Mouse (Mus musculus): ENCODE measurements around the gene Tada2a. TPM values are rescaled to one million over a fixed set of nuclear protein-coding genes. Genes with fewer than 3 reads are reported as not detected.

The Tada2a gene
- polyA plus RNA-seq, 1 experiment from 2014 or later: 30.6 TPM

GRCm38 (mm10) chr11:84156535-84157262, 27.3 kb upstream of the Tada2a start:
- no peak overlapping the region for H3K4me2 ChIP-seq
- H3K4me3 ChIP-seq (ENCODE audit: low read depth, low read length): no peak overlapping the region
- no peak overlapping the region for H3K9ac ChIP-seq (ENCODE audit: low read depth, low read length)
- no peaks in the 10 kb centered on the region; the same call in 1 of the 2 replicates for H3K27me3 ChIP-seq (replicated peaks; ENCODE audit: control insufficient read depth, insufficient read depth, low read length)
- no peak overlapping the region for H3K27ac ChIP-seq (ENCODE audit: low read depth, low read length)
- no peaks in the 10 kb centered on the region for H3K9me3 ChIP-seq (ENCODE audit: control insufficient read depth, low read length)
- DNase-seq (ENCODE audit: low spot score) (no peak), ATAC-seq (replicated peaks; ENCODE audit: low FRiP score) (no peak)
- H3K36me3 ChIP-seq (ENCODE audit: control insufficient read depth, insufficient read depth, low read length): no peaks in the 10 kb centered on the region
- H3K4me1 ChIP-seq (replicated peaks; ENCODE audit: control insufficient read depth, insufficient read depth, low read length): no peaks in the 10 kb centered on the region
- 86% methylated on average over 4 of the region's 4 CpGs for WGBS

- no peak overlapping the region for H3K4me3 ChIP-seq (ENCODE audit: low read depth, low read length)
- ATAC-seq (replicated peaks; ENCODE audit: low FRiP score) (no peak), DNase-seq (ENCODE audit: low spot score) (no peak)
- no peak overlapping the region for H3K4me2 ChIP-seq
- H3K27ac ChIP-seq (ENCODE audit: low read depth, low read length): no peak overlapping the region
- no peaks in the 10 kb centered on the region for H3K9me3 ChIP-seq (ENCODE audit: control insufficient read depth, low read length)
- WGBS: 60% methylated on average over 2 of the region's 2 CpGs
- H3K36me3 ChIP-seq (ENCODE audit: control insufficient read depth, insufficient read depth, low read length): no peaks in the 10 kb centered on the region
- no peak overlapping the region for H3K9ac ChIP-seq (ENCODE audit: low read depth, low read length)
- no peaks in the 10 kb centered on the region; the same call in 1 of the 2 replicates for H3K27me3 ChIP-seq (replicated peaks; ENCODE audit: control insufficient read depth, insufficient read depth, low read length)
- no peaks in the 10 kb centered on the region for H3K4me1 ChIP-seq (replicated peaks; ENCODE audit: control insufficient read depth, insufficient read depth, low read length)
Observed at GRCm38 (mm10) chr11:84150884-84151283, 21.5 kb upstream of the Tada2a start.

- Histone ChIP-seq H3K36me3 (ENCODE audit: control insufficient read depth, insufficient read depth, low read length) (no peaks in the 10 kb centered on the region), H3K9me3 (ENCODE audit: control insufficient read depth, low read length) (no peaks in the 10 kb centered on the region), H3K27me3 (replicated peaks; ENCODE audit: control insufficient read depth, insufficient read depth, low read length) (no peaks in the 10 kb centered on the region), H3K4me3 (ENCODE audit: low read depth, low read length) (no peak overlapping the region), H3K27ac (ENCODE audit: low read depth, low read length) (no peak overlapping the region), H3K9ac (ENCODE audit: low read depth, low read length) (no peak overlapping the region), H3K4me1 (replicated peaks; ENCODE audit: control insufficient read depth, insufficient read depth, low read length) (no peaks in the 10 kb centered on the region), H3K4me2 (no peak overlapping the region)
- no peak for DNase-seq (ENCODE audit: low spot score)
- ATAC-seq (replicated peaks; ENCODE audit: low FRiP score): no peak
- WGBS: 61% methylated on average over 3 of the region's 3 CpGs
Observed at GRCm38 (mm10) chr11:84146081-84146480, 16.7 kb upstream of the Tada2a start.

GRCm38 (mm10) chr11:84145201-84145798, 15.9 kb upstream of the Tada2a start:
- Histone ChIP-seq H3K4me2 (no peak overlapping the region), H3K4me1 (replicated peaks; ENCODE audit: control insufficient read depth, insufficient read depth, low read length) (no peaks in the 10 kb centered on the region), H3K27ac (ENCODE audit: low read depth, low read length) (no peak overlapping the region), H3K4me3 (ENCODE audit: low read depth, low read length) (no peak overlapping the region), H3K27me3 (replicated peaks; ENCODE audit: control insufficient read depth, insufficient read depth, low read length) (no peaks in the 10 kb centered on the region), H3K9me3 (ENCODE audit: control insufficient read depth, low read length) (no peaks in the 10 kb centered on the region), H3K9ac (ENCODE audit: low read depth, low read length) (no peak overlapping the region), H3K36me3 (ENCODE audit: control insufficient read depth, insufficient read depth, low read length) (no peaks in the 10 kb centered on the region)
- no peak for DNase-seq (ENCODE audit: low spot score)
- ATAC-seq (replicated peaks; ENCODE audit: low FRiP score): no peak
- WGBS: 70% methylated on average over 10 of the region's 10 CpGs

GRCm38 (mm10) chr11:84141752-84142151, 12.4 kb upstream of the Tada2a start:
- Histone ChIP-seq H3K9ac (ENCODE audit: low read depth, low read length) (no peak overlapping the region), H3K27me3 (replicated peaks; ENCODE audit: control insufficient read depth, insufficient read depth, low read length) (no peaks in the 10 kb centered on the region), H3K4me2 (no peak overlapping the region), H3K4me3 (ENCODE audit: low read depth, low read length) (no peak overlapping the region), H3K36me3 (ENCODE audit: control insufficient read depth, insufficient read depth, low read length) (no peaks in the 10 kb centered on the region), H3K9me3 (ENCODE audit: control insufficient read depth, low read length) (no peaks in the 10 kb centered on the region), H3K27ac (ENCODE audit: low read depth, low read length) (no peak overlapping the region), H3K4me1 (replicated peaks; ENCODE audit: control insufficient read depth, insufficient read depth, low read length) (0 out of 2 replicates have a peak, but pooled peaks cover 3% of the 10 kb centered on the region)
- ATAC-seq (replicated peaks; ENCODE audit: low FRiP score) (no peak), DNase-seq (ENCODE audit: low spot score) (no peak)
- WGBS: 29% methylated on average over 2 of the region's 2 CpGs

GRCm38 (mm10) chr11:84136453-84136852, 7.1 kb upstream of the Tada2a start:
- Histone ChIP-seq H3K27ac (ENCODE audit: low read depth, low read length) (no peak overlapping the region), H3K4me2 (no peak overlapping the region), H3K4me3 (ENCODE audit: low read depth, low read length) (no peak overlapping the region), H3K9ac (ENCODE audit: low read depth, low read length) (no peak overlapping the region), H3K27me3 (replicated peaks; ENCODE audit: control insufficient read depth, insufficient read depth, low read length) (no peaks in the 10 kb centered on the region), H3K4me1 (replicated peaks; ENCODE audit: control insufficient read depth, insufficient read depth, low read length) (0 out of 2 replicates have a peak, but pooled peaks cover 3% of the 10 kb centered on the region), H3K36me3 (ENCODE audit: control insufficient read depth, insufficient read depth, low read length) (no peaks in the 10 kb centered on the region; the same call in 1 of the 2 replicates), H3K9me3 (ENCODE audit: control insufficient read depth, low read length) (no peaks in the 10 kb centered on the region)
- DNase-seq (ENCODE audit: low spot score) (no peak), ATAC-seq (replicated peaks; ENCODE audit: low FRiP score) (no peak)
- 73% methylated on average over 3 of the region's 3 CpGs for WGBS

- no peaks in the 10 kb centered on the region for H3K27me3 ChIP-seq (replicated peaks; ENCODE audit: control insufficient read depth, insufficient read depth, low read length)
- peaks cover 10% of the 10 kb centered on the region; the same call in 1 of the 2 replicates for H3K4me1 ChIP-seq (replicated peaks; ENCODE audit: control insufficient read depth, insufficient read depth, low read length)
- DNase-seq (ENCODE audit: low spot score): no peak
- H3K36me3 ChIP-seq (ENCODE audit: control insufficient read depth, insufficient read depth, low read length): no peaks in the 10 kb centered on the region; the same call in 1 of the 2 replicates
- no peak overlapping the region for H3K9ac ChIP-seq (ENCODE audit: low read depth, low read length)
- H3K4me3 ChIP-seq (ENCODE audit: low read depth, low read length): no peak overlapping the region
- no peaks in the 10 kb centered on the region for H3K9me3 ChIP-seq (ENCODE audit: control insufficient read depth, low read length)
- WGBS: 90% methylated on average over 2 of the region's 2 CpGs
- no peak overlapping the region for H3K27ac ChIP-seq (ENCODE audit: low read depth, low read length)
- ATAC-seq (replicated peaks; ENCODE audit: low FRiP score): no peak
- H3K4me2 ChIP-seq: no peak overlapping the region
Observed at GRCm38 (mm10) chr11:84134331-84134860, 5.0 kb upstream of the Tada2a start.

- peak overlapping the region; percentile 82 for H3K4me2 ChIP-seq
- peaks cover 7% of the 10 kb centered on the region; the same call in 1 of the 2 replicates for H3K36me3 ChIP-seq (ENCODE audit: control insufficient read depth, insufficient read depth, low read length)
- H3K4me3 ChIP-seq (ENCODE audit: low read depth, low read length): peak overlapping the region; percentile 76
- 0 out of 2 replicates have a peak, but pooled peaks have one; percentile 7 for ATAC-seq (replicated peaks; ENCODE audit: low FRiP score)
- H3K9ac ChIP-seq (ENCODE audit: low read depth, low read length): peak overlapping the region; percentile 89
- no peaks in the 10 kb centered on the region for H3K9me3 ChIP-seq (ENCODE audit: control insufficient read depth, low read length)
- H3K27me3 ChIP-seq (replicated peaks; ENCODE audit: control insufficient read depth, insufficient read depth, low read length): no peaks in the 10 kb centered on the region
- 7% methylated on average over 11 of the region's 11 CpGs for WGBS
- H3K4me1 ChIP-seq (replicated peaks; ENCODE audit: control insufficient read depth, insufficient read depth, low read length): peaks cover 7% of the 10 kb centered on the region; the same call in 1 of the 2 replicates
- no peak overlapping the region for H3K27ac ChIP-seq (ENCODE audit: low read depth, low read length)
- no peak for DNase-seq (ENCODE audit: low spot score)
Observed at GRCm38 (mm10) chr11:84129799-84130185, 392 bp upstream of the Tada2a start.

Data from liver, embryonic 11.5 days (tissue).